Mouse (Mus musculus) liver, postnatal 0 days (tissue): ENCODE measurements around the gene Gns.

Experiments
- CTCF ChIP-seq: sonication (generic); IDR thresholded peaks from 2 replicates; pipeline ENCODE4 v1.5.1; 2016; ENCODE audit warnings: antibody characterized with exemption, low read depth
- EP300 ChIP-seq: IDR thresholded peaks from 2 replicates; pipeline ENCODE4 v1.6.1; 2016; ENCODE audit warnings: antibody characterized with exemption, low read depth, mild to moderate bottlenecking

DNA sequence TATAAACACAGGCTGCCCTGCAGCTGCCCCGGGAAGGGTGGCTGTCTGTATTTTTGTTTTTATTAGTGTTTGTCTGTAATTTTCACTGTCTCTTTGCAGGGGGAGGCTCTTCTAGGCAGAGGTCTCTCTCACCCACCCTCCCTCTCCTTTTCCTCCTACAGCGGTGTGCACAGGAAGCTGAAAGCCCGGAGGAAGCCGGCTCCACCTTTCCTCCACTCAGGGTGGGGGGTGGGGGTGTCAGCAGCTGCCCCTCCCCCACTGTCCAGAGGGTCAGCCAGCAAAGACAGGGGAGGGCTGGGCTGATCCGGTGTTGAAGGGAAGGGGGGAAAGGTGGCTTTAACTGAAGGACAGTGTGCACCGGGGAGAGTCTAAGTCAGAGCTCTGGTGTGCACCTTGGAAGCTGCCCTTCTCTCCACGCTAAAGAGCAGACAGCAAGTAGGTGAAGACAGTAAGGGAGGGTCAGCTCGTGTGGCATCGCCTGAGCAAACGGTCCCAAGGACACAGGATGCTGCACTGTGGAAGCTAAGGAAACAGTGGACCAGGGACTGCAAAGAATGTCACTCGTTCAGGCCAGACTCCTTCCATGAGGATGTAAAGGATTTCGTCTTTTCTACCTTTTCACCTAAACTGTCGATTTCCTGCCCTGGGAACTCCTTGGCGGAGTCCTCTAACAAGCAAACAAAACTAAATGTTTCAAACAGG, 65.2 kb downstream of the Gns start:
- TF ChIP-seq CTCF (no peak), EP300 (no peak; the same call in 1 of the 2 replicates)
